Mouse (Mus musculus) brain, embryonic 14.5 days (tissue): ENCODE data around the gene Slc34a2. TPM values are rescaled to one million over a fixed set of nuclear protein-coding genes. Genes with fewer than 3 reads are reported as not detected.

Source experiments
- DNase-seq: peaks from one replicate; pipeline ENCODE4 v3.0.0-alpha.2; 2011; ENCODE audit warnings: low read depth
- CTCF ChIP-seq: fragments of 200-500 bp; IDR thresholded peaks from 2 replicates; pipeline ENCODE4 v1.5.1; 2012; ENCODE audit warnings: inconsistent platforms, mild to moderate bottlenecking, moderate library complexity, borderline replicate concordance; ENCODE audit not compliant: insufficient read depth, insufficient read length; ENCODE audit errors: extremely low read depth
- POLR2A ChIP-seq: fragments of 200-500 bp; IDR thresholded peaks from 2 replicates; pipeline ENCODE4 v1.6.1; 2012; ENCODE audit warnings: mild to moderate bottlenecking, inconsistent platforms, borderline replicate concordance; ENCODE audit not compliant: poor library complexity, insufficient read depth, insufficient read length, severe bottlenecking; ENCODE audit errors: extremely low read depth
- polyA plus RNA-seq: library from polyadenylated mRNA; depleted of rRNA; stranded (reverse); fragments of >200 nt; gene quantifications from 2 replicates; pipeline ENCODE4 v1.2.3, GENCODE M21; 2012

Slc34a2 gene
- polyA plus RNA-seq, 1 experiment = 0.11 TPM

DNA sequence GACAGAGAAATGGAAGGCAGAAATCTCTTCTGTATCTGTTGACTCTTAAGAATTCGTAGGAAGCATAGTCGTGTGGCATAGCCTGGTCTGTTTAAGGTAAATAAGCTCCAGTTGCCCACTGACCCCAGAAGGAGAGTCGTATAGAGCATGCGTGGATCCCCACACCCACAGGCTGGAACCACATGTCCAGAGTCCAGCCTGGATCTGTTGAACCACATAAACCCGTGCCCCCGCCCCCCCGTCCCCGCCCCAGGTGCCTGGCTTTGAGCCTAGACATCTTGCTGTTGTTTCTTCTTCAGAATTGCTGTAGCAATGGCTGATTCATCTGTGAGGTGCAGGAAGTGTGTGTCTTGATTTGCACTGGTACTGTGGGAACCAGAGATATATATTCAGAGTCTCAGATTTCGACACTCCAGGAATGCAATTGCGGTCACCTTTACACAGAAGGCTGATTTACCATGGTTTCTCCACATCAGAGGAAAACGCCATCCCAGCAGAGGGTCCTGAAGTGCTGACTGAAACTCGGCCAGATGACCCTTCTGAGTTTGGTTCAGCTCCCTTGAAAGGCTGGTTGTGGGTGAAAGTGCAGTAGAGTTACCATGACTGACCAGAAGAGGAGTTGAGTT lies 64.1 kb downstream of the Slc34a2 start:
- DNase-seq = no peak
- no peak for TF ChIP-seq CTCF
- no peak for TF ChIP-seq POLR2A

DNA sequence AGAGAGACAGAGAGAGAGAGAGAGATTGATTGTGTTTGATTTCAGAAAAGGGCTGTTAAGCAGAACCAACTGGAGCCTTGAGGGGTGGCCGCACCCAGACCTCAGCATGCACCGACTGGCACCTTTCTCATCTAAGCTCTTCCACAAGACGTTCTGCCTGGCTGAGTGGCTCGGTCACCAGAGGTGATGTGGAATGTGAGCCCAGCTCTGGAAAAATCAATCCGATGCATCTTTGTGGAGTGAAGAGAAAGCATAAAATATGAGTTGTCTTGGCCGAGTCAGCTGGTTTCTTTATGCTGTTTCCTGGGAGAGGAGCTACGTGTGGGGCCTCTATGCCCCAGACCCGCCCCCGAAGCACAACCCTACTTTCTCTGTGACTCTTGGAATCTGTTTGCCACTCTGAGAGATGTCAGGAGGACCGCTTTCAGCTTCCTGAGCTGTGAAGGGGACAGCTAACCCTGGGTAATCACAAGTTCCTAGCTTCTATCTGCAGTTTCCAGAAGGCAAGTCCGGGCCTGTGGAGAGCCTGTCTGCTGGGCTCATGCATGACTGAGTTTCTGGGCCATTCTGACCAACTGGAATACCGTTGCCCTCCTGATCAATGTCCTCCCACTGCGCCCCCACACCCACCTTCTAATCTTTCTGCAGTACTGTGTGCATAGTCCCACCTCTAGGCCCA lies 66.4 kb downstream of the Slc34a2 start:
- TF ChIP-seq POLR2A (no peak), CTCF (no peak)
- no peak for DNase-seq

DNA sequence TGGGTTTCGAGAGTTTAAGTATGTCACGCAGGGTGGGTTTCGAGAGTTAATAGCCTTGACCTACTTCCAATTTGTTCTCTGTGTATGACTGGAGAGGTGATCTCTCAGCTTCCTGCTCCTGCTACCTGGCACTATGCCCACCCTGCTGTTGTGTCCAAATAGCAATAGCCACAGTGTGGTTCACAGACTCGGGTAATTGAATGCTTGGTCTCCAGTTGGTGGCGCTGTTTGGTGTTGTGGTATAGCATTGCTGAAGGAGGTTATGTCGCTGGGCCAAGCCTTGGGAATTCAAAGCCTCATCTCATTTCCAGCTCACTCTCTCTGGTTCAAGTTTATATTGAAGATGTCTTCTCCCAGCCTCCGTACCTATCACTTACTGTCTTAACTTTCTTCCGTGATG lies 67.8 kb downstream of the Slc34a2 start:
- TF ChIP-seq CTCF (peak; percentile 23; the same call in 1 of the 2 replicates), POLR2A (no peak)
- DNase-seq = peak; percentile 51

DNA sequence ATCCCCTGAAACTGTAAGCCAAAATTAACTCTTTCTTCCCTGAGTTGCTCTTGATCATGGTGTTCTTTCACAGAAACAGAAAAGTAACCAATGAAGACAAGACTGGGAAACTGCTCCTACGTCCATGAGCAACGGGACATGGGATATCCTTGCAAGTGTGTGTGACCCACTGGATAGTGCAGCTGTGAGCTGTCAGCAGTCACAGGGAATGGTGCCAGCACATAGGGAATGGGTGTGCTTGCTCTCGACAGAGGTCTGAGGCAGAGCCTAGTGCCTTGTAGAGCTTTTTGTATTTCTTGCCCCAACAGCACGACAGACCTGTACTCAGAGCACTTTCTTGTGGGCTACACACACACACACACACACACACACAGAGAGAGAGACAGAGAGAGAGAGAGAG lies 68.2 kb downstream of the Slc34a2 start:
- DNase-seq = no peak
- TF ChIP-seq CTCF (no peak), POLR2A (no peak)

DNA sequence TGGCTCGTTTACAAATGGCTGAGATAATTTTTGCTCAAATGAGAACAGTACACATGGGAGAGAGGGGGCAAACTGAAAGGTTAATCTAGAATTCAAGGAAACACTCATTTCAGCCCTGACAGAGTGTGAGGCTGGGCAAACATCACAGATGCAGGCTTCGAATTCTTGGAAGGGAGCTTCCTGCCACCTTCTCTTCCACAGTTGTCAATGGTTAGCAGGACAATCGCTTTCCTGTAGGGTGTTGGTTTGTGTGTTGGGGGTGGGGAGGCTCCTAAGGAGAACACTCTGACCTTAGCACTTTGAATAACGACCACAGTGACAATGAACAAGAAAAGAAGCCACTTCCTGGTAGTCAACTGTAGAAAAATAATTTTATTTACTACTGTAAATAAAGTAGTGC lies 68.8 kb downstream of the Slc34a2 start:
- TF ChIP-seq POLR2A (no peak), CTCF (no peak)
- DNase-seq = no peak

DNA sequence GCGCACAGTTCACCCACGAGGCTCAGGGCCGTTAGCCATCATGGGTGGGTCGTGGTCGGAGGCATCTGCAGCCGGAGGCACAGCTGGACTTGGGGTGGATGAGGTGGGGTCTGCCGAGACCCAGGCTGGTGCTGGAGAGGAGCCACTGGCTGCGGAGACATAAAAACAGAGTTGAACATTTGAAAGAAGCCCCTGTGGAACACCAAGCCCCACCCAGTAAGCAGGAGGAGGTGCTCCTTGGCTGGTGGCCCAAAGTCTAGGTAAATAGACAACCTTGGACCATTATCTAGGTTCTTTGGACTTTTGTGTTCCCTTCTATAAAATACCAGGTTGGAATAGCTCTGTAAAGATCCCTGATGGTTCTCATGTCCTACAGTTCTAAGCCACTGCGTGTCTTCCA lies 70.1 kb downstream of the Slc34a2 start:
- no peak for DNase-seq
- TF ChIP-seq POLR2A (no peak), CTCF (no peak)

DNA sequence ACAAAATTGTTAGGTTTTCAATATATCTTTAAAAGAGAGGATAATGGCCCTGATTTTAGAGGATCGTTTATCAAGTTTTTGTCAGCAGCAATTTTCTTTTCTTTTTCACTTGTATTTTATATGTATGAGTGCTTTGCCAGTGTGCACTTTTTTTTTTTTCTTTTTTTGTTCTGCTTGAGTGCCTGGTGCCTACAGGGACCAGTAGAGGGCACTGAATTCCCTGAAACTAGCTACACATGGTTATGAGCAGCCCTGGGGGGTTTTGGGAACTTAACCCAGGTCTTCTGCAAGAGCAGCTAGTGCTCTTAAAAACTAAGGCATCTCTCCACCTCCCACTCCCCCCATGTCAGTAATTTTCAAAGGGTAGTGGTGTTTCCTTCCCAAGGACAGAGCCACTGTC lies 70.8 kb downstream of the Slc34a2 start:
- peak; percentile 24; the same call in 1 of the 2 replicates for TF ChIP-seq CTCF
- TF ChIP-seq POLR2A = no peak
- peak; percentile 39 for DNase-seq

DNA sequence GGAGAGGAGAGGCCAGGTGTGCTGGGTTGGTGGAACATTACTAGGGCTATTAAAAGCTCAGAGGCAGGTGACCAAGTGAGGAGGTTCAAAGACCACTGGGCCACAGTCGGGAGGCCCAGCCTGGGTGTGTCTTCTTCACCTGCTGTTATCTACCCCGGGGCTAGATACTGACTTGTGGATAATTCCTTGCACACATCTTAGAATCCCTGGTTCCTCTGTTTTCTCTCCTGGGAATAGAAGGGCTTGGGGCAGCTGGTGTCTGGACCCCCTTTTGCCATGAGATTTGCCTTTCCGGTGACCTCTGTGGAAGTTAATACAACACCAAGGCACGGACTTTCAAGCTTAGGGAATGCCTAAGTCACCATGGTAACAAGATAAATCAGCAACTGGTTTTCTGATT lies 72.3 kb downstream of the Slc34a2 start:
- TF ChIP-seq POLR2A = no peak
- no peak for TF ChIP-seq CTCF
- no peak for DNase-seq

DNA sequence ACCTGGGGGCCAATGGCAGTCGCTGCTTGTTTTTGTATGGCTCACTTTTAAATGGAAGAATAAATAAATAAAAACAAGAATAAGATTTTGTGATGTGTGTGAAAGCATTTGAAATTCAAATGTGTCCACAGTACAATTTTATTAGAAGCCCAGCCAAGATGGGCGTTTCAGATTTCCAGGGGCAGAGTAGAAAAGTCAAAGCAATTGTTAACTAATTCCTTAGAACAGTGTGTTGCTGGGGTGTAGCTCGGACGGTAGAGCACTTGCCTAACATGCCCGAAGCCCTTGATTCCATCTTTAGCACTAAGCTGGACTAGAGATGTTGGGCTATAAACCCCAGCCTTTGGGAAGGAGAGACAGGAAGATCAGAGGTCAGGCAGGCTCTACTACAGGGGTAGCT lies 73.2 kb downstream of the Slc34a2 start:
- DNase-seq = no peak
- TF ChIP-seq POLR2A (no peak), CTCF (no peak)

DNA sequence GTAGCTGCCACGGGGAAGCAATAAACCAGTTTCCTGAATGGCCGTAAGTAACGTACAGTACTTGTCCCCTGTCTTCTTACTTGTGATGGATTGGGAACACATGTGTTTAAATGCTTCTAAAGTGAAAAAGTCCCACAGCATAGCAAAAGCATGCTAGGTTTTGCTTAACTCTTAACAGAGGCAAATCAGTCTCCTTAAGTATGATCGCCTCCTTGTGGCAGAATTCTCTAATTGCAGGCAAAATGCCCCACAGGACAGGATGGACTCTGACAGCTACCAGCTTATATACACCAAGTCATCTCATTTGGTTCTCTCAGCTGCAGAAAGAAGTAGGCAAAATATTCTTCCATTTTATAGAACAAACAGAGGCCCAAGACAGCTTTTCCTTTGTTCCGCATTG lies 75.1 kb downstream of the Slc34a2 start:
- no peak for TF ChIP-seq POLR2A
- TF ChIP-seq CTCF = peak; percentile 9; the same call in 1 of the 2 replicates
- DNase-seq = no peak

DNA sequence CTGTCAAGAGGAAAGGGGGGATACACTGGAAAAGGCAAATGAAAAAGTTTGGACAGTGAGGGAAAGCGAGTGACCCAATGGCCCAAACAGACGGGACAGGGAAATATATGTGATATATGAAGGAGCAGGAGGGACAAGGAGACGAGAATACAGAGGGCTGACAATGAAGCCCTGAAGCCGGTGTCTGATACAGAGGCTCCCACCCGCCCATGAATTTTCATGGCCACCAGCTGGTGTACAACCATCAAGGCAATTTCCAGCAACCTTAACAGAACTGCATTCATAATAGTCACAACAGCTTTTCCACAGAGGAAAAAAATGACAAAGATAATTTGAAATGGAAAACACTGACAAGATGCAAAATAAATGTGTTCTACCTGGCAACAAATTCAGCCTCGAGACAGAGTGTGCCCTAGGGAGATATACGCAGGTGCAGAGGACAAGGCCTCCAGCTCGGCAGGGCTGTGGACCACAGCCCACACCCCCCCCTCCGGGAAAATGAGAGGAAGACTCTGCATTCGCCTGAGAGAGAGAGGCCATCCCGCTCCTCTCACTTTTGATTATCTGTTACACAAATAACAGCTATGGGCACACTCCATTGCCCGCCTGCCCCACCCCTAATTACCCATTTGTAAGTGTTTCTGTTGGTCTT lies 76.9 kb downstream of the Slc34a2 start:
- DNase-seq = peak; percentile 41
- no peak for TF ChIP-seq POLR2A
- TF ChIP-seq CTCF = no peak
